Mouse (Mus musculus) heart, adult 8-10 months (tissue): Measurements from ENCODE around the gene Aspn. TPM values are rescaled to one million over a fixed set of nuclear protein-coding genes. Genes with fewer than 3 reads are reported as not detected.
A peak's percentile ranks its signal among the peaks of the same experiment; 100 is the strongest.

ENCODE experiments used
- DNase-seq: peaks from one replicate; pipeline ENCODE4 v3.0.0; 2022; ENCODE audit warnings: low spot score
- total RNA-seq, 4 experiments: library from RNA; stranded (reverse); gene quantifications; 2 replicates each; pipeline ENCODE4 v1.2.4; 2022

The Aspn gene
- 10 to 100 TPM in 3 of 4 experiments, 1 to 10 TPM in 1; 8.3 to 17.7 (median 15.3) TPM for total RNA-seq

DNA sequence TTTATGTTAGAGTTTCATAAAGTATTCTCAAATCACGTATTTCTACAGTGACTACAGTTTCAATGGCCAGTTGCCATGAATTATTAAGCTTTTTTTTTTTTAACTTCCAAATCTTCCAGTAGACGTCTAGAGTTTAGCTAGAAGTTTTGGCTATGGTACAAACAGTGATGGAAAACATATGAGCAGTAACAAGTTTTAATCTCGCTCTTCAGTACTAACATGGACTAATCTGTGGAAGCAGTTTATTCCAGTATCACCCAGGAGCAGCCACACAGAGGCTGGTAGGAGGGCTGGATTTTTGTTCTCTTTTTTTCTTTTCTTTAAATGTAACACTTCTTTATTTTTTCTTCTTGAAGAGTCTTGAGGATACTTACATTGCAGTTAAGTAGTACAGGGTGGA, at the start of gene Aspn:
TSS of gene Aspn (plus strand) at position 165 of the 400 bp plus-strand sequence.
- DNase-seq: peak; percentile 60

- DNase-seq: peak; percentile 65
Measured at GRCm38 (mm10) chr13:49504510-49504909, 39.7 kb upstream of the Aspn start, which contains the start of gene Ecm2. Gene Ecm2 (plus strand): TSS chr13:49504810.

- DNase-seq: peak; percentile 30
Measured at GRCm38 (mm10) chr13:49505776-49506175, 38.5 kb upstream of the Aspn start.

DNA sequence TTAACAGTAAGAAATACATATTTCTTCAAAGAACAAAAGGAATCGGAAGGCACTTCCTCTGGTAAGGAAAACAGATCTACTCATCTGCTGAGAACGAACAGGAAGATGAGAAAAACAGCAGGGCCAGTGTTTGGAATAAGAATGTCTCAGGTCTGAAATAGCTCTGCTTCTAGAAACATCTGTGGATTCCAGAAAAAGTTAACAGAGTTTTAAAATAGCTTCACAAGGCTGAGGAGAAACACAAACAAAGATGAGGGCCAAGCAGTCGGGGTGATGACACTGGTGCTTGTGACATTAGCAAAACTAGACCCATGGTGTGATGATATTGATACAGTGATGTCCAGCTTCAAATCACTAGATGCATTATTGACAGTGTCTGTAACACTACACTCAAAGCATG, 37.1 kb upstream of the Aspn start:
- peak; percentile 75 for DNase-seq

DNA sequence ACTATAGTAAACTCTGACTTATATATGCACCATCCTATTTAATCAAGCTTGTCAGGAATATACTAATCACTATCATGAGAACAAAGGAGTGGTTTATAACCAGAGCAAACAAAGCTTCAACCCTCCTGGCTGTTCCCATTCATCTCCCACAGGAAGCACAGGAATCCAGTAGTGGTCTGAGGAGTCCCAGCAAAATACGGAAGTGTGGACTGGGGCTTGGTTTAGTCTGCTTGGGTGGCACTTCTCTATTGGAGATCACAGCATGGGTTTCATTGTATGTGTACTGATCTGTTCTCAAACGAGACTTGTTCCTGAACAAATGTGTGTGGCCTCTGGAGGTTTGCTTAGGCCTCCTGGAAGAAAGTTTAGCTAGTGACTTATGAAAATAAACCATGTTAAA, 25.5 kb upstream of the Aspn start:
- DNase-seq: no peak

DNA sequence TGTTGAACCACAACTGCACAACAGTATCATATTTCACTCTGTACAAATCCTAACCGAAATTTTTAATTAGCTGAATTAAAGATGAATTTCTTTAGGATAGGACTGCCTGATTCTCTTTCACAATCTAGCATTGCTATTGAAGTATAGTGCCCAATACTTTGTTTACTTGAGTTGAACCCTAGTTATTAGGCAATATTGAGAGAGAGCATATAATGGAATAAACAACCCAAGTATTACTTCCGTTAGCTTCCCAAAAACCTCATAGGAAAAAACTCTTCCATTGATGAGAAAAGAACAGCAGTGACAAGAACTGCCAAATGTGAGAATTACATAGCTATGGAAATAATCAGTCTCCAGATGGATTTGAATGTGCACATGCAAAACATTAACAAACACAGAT, 18.0 kb upstream of the Aspn start:
- no peak for DNase-seq

GRCm38 (mm10) chr13:49530636-49531035, 13.6 kb upstream of the Aspn start:
- DNase-seq: no peak

DNA sequence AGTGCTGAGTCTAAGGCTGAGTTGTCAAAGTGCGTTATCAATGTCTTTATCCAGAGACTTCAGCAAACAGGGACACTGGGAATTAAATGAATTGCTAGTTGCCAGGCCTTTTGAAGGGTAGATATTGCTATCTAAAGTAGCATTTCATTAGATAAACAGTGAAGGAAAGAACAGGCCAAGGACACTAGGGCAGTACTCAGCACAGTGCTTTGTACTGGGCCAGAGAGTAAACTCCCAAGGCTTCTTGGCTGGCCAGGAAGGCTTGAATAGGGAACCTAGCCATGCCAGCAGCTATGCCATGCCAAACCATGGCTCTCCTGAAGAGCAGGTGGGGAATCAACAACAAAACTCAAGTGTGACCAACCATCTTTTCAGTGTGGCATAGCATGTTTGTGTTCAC, 7.3 kb upstream of the Aspn start:
- no peak for DNase-seq

- no peak for DNase-seq
Measured at GRCm38 (mm10) chr13:49538693-49539092, 5.5 kb upstream of the Aspn start.

GRCm38 (mm10) chr13:49545646-49546045, 1.4 kb downstream of the Aspn start:
- peak; percentile 31 for DNase-seq

DNA sequence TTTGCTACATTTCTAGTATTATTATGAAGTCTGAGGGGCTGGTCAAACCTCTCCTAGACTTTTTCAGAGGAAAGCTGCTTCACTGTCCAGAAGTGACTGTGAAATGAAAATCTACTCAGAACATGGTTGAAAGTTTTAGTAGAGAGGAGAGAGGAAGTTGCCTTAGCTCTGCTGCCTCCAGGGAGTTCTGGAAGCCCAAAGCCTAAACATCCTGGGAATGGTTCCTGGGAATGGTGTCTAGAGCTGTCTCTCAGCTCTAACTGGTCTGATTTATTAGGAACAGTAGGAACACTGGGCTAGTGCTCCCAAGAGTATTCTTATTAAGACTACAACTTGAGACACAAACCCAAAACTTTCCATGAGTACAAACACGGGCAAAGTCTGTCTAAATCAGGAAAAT, 2.3 kb downstream of the Aspn start:
- peak; percentile 68 for DNase-seq

DNA sequence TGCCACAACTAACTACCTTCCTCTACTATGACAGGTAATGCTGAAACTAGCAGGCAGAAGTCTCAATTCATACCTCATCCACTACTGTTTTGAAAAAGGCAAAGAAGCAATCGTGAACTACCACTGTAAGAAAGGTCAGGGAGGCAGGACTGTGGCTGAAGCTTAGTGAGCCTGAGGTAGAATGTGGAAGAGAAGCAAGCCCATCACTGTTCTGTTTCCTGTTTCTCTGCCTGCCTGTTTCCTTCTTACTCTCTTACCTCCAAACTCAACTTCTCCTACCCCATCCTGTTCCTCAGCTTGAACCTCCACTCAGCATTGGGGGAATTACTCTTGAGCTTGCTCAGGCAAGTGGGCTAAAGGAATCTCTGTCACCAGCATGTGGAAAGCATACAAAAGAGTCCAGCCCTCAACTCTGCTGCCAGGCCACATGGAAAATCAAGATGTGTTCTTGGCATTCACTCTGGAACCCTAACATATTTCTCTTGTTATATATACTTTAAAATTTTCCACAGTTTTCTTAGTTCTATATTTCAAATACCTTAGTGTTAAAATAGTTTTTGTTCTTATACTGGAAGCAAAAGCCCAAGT, 3.4 kb downstream of the Aspn start:
- DNase-seq: no peak

- DNase-seq: no peak
Measured at GRCm38 (mm10) chr13:49549616-49550015, 5.4 kb downstream of the Aspn start.

- DNase-seq: no peak
Measured at GRCm38 (mm10) chr13:49554519-49554918, 10.3 kb downstream of the Aspn start.

DNA sequence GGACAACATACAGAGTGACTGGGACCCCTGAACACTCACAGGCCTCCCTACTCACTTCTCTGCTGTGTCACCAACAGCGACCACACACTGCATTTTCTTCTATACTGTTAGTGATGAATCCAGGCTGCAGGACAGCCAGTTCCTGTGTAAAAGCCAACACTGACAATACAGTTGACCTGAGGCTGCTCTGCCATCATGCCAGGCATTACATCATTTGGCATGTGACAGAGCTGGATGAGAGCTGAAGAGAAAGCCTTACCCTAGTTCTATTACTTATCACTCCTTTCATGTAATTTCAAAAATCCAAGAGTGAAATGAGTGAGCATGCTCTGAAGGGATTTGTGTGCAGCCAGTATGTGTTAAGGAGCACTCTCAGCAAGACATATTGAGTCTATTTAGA, 12.0 kb downstream of the Aspn start:
- no peak for DNase-seq

- DNase-seq: no peak
Measured at GRCm38 (mm10) chr13:49556924-49557323, 12.7 kb downstream of the Aspn start.

GRCm38 (mm10) chr13:49559185-49559584, 14.9 kb downstream of the Aspn start:
- no peak for DNase-seq

- DNase-seq: no peak
Measured at GRCm38 (mm10) chr13:49560886-49561285, 16.6 kb downstream of the Aspn start.

DNA sequence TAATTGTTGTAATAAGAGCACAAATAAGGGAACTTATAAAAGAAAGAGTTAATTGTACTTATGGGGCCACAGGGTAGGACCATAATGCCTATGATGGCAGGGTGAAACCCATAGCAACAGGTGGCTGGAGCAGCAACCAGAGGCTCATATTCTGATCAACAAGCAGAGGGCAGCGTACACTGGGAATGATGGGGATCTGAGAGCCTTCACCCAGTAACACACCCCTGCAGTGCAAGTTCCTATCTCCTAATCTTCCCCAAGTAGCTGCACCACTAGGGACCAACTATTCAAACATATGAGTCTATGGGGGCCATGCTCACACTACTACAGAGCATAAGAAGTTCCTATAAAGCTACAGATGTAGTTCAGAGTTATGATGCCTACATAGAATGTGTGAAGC, 20.1 kb downstream of the Aspn start:
- DNase-seq: no peak

DNA sequence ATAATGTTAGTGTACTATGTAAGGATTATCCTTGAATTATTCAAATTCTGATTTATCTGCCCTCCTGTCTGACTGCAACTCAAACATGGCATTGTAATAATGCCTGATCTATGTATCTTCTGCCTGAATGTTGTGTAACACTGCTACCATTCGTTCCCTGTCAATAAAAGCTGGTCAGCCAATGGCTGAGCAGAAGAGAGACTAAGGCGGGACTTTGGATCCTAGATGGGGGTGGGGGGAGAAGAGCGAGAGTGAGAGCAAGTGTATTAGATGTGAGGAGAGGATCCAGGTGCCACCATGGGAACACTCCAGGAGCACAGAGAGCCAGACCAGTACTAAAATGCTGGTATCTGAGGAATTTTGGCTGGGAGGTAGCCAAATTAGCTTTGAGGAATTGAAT, 26.1 kb downstream of the Aspn start:
- no peak for DNase-seq

DNA sequence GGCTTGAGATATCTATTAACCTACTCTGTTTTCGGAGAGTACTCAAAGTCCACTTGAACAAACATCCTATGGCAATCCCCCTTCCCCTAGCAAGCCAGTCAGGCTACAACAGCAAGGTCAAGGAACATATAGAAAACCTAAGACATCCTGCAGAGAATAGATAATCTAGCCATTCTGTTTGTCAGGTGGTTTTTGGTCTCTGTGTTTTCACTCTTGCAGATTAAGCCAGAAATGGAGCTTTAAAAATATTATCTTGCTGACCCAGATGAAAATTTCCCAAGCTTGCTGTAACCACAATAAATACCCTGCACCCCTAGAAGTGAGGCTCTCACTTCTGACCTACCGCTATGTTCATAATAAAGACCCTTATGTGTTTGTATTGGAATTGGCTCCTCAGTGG, 27.2 kb downstream of the Aspn start:
- no peak for DNase-seq

GRCm38 (mm10) chr13:49581541-49582530, 37.6 kb downstream of the Aspn start, which contains the start of gene Omd:
Gene Omd (plus strand): TSS chr13:49582462.
- peak; percentile 60 for DNase-seq

DNA sequence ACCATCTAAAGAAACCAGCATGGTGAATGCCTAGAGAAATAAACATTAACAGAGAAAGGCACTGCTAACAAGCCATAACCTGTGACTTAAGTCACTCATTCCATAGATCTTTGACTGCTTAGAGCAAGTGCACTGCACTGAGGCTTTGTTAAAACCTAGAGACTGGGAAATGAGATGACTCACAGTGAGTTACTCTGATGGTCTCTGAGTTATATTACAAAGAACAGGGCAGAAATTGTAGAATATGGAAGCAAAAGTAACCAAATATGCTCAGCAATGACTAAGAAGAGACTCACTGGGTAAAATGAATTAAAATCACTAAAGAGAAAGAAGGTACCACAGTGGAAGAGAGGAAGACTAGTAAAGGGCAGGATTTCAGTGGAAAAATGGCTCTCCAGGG, 39.6 kb downstream of the Aspn start:
- no peak for DNase-seq
